Mouse (Mus musculus): ENCODE measurements at regions not wholly inside any gene's neighbourhood (a gene's known extent, or its start where the extent isn't known, plus 50 kb on each side); places are given as distances from the start of the nearest gene placed in this dataset.

GRCm38 (mm10) chr2:75516223-75516622 is 142.8 kb upstream of the Hnrnpa3 start:
- no peak for DNase-seq

GRCm38 (mm10) chr2:75517096-75517495 is 142.0 kb upstream of the Hnrnpa3 start:
- DNase-seq, result no peak

- no peak for DNase-seq
Measured at GRCm38 (mm10) chr2:75518607-75519006, 140.5 kb upstream of the Hnrnpa3 start.

GRCm38 (mm10) chr2:75525562-75525961 is 133.5 kb upstream of the Hnrnpa3 start:
- DNase-seq, result no peak

GRCm38 (mm10) chr2:75528706-75529105 is 130.4 kb upstream of the Hnrnpa3 start:
- no peak for DNase-seq

GRCm38 (mm10) chr2:75538114-75538513 is 120.9 kb upstream of the Hnrnpa3 start:
- DNase-seq, result peak; percentile 11 to 23

GRCm38 (mm10) chr2:75539726-75540125 is 119.3 kb upstream of the Hnrnpa3 start:
- no peak for DNase-seq

GRCm38 (mm10) chr2:75542331-75542730 is 116.7 kb upstream of the Hnrnpa3 start:
- DNase-seq, result no peak

GRCm38 (mm10) chr2:75542781-75543180 is 116.3 kb upstream of the Hnrnpa3 start:
- peak; percentile 7 to 37 for DNase-seq

GRCm38 (mm10) chr2:75545971-75546370 is 113.1 kb upstream of the Hnrnpa3 start:
- DNase-seq, result no peak

- no peak for DNase-seq
Measured at GRCm38 (mm10) chr2:75555676-75556075, 103.4 kb upstream of the Hnrnpa3 start.

GRCm38 (mm10) chr2:75556744-75557143 is 102.3 kb upstream of the Hnrnpa3 start:
- DNase-seq, result no peak

- no peak for DNase-seq
Measured at GRCm38 (mm10) chr2:75557392-75557791, 101.7 kb upstream of the Hnrnpa3 start.

- no peak for DNase-seq
Measured at GRCm38 (mm10) chr2:75559920-75560319, 99.1 kb upstream of the Hnrnpa3 start.

GRCm38 (mm10) chr2:75563253-75563913 is 95.7 kb upstream of the Hnrnpa3 start:
- peak in 1 of 2 experiments; percentile 20 for DNase-seq

- no peak for DNase-seq
Measured at GRCm38 (mm10) chr2:75564809-75565208, 94.3 kb upstream of the Hnrnpa3 start.

GRCm38 (mm10) chr2:75567131-75567530 is 91.9 kb upstream of the Hnrnpa3 start:
- no peak for DNase-seq

- DNase-seq, result no peak
Measured at GRCm38 (mm10) chr2:75569756-75570155, 89.3 kb upstream of the Hnrnpa3 start.

- DNase-seq, result no peak
Measured at GRCm38 (mm10) chr2:75570246-75570645, 88.8 kb upstream of the Hnrnpa3 start.

- peak; percentile 80 to 87 for DNase-seq
Measured at GRCm38 (mm10) chr2:75584975-75585374, 74.1 kb upstream of the Hnrnpa3 start.

- DNase-seq, result peak; percentile 52 to 66
Measured at GRCm38 (mm10) chr2:75588572-75588971, 70.5 kb upstream of the Hnrnpa3 start.

GRCm38 (mm10) chr2:75589452-75589851 is 69.6 kb upstream of the Hnrnpa3 start:
- DNase-seq, result peak; percentile 55 to 73

- peak; percentile 97 to 98 for DNase-seq
Measured at GRCm38 (mm10) chr2:75590175-75590574, 68.9 kb upstream of the Hnrnpa3 start.

- no peak for DNase-seq
Measured at GRCm38 (mm10) chr2:75600511-75600910, 58.5 kb upstream of the Hnrnpa3 start.
